Mouse (Mus musculus): ENCODE data around the gene Gm21637.
"Not testable (repeated sequence)": the region's sequence is repeated elsewhere in the genome, so short reads cannot be mapped to it uniquely, and the experiment has no call there.

The Gm21637 gene

DNA sequence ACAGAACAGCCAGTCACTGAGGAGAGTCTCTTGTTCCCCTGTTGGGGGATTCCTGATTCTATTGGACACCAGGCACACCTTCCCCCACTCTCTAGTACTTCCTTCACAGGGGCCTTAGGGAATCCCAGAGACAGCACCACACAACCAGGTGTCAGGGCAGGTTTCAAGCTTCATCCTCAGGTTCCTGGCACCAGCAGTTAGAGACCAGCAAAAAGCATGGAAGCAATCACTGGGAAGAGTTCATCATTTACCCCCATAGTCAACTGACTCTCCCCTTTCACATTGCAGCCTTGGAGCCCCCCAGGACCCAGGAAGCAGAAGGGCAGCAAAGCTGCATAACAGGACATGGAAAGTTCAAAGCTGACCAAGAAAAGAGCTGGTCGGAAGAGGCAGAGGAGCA lies at the start of gene Gm21637:
Gene Gm21637, plus strand, starts transcription at position 301 of the 400 bp plus-strand sequence.
- not testable (repeated sequence) for DNase-seq (ENCODE audit: low read depth, low spot score)
